Mouse (Mus musculus) hindbrain, postnatal 0 days (tissue): Measurements from ENCODE around the gene Aox1. TPM values are rescaled to one million over a fixed set of nuclear protein-coding genes. Genes with fewer than 3 reads are reported as not detected.

Experiments
- ATAC-seq: fragments of 200-750 bp; cut with Nextera tagmentation; 2 replicates; pipeline ENCODE4 v1.8.0; 2017; ENCODE audit warnings: mild to moderate bottlenecking, moderate TSS enrichment, moderate library complexity
- DNase-seq: peaks from one replicate; pipeline ENCODE4 v3.0.0-alpha.2; 2015; ENCODE audit warnings: low spot score
- H3K27ac ChIP-seq: fragments of 300-500 bp; sonication (generic); 2 replicates; pipeline ENCODE4 v1.5.1; 2014; ENCODE audit warnings: mild to moderate bottlenecking
- H3K27me3 ChIP-seq: fragments of 300-500 bp; sonication (generic); 2 replicates; pipeline ENCODE4 v1.6.1; 2014; ENCODE audit warnings: low read length, mixed read lengths; ENCODE audit not compliant: insufficient read depth
- H3K36me3 ChIP-seq: fragments of 300-500 bp; sonication (generic); 2 replicates; pipeline ENCODE4 v1.6.1; 2014; ENCODE audit warnings: low read length, mixed read lengths; ENCODE audit not compliant: insufficient read depth
- H3K4me1 ChIP-seq: fragments of 300-500 bp; sonication (generic); 2 replicates; pipeline ENCODE4 v1.6.1; 2014; ENCODE audit warnings: antibody characterized with exemption, low read length, mixed read lengths; ENCODE audit not compliant: insufficient read depth
- H3K4me2 ChIP-seq: fragments of 300-500 bp; sonication (generic); 2 replicates; pipeline ENCODE4 v1.6.1; 2014; ENCODE audit warnings: low read depth, mild to moderate bottlenecking, low read length, moderate library complexity, mixed read lengths
- H3K4me3 ChIP-seq: fragments of 300-500 bp; sonication (generic); 2 replicates; pipeline ENCODE4 v1.5.1; 2014; ENCODE audit warnings: low read length
- H3K9ac ChIP-seq: fragments of 300-500 bp; sonication (generic); replicated peaks from 2 replicates; pipeline ENCODE4 v1.6.1; 2014; ENCODE audit warnings: mild to moderate bottlenecking, low read length, moderate library complexity, mixed read lengths
- H3K9me3 ChIP-seq: fragments of 300-500 bp; sonication (generic); 2 replicates; pipeline ENCODE4 v1.6.1; 2016; ENCODE audit warnings: low read length, mixed read lengths
- CTCF ChIP-seq: IDR thresholded peaks from 2 replicates; pipeline ENCODE4 v1.5.1; 2016; ENCODE audit warnings: antibody characterized with exemption, control low read depth, low read depth
- WGBS: fragments of 180-500 bp; shearing (Covaris S2); extraction: QIAGEN DNeasy Blood & Tissue Kit; methylation state at CpG from one replicate; pipeline ENCODE4 v1.1.7; 2014; 5-methylcytosine and 5-hydroxymethylcytosine counted together
- polyA plus RNA-seq: library from polyadenylated mRNA; unstranded; fragments of >200 nt; fragmentation: Nextera tagmentation; extraction: Ambion mirVana; gene quantifications from 2 replicates; pipeline ENCODE4 v1.2.1, GENCODE M21; 2015
- total RNA-seq: library from RNA; depleted of rRNA; stranded (reverse); fragments of >200 nt; gene quantifications from 2 replicates; pipeline ENCODE4 v1.2.3, GENCODE M21; 2014

The Aox1 gene
- total and polyA plus RNA-seq, 2 experiments from 2014 or later: 0.41 to 0.89 TPM

GRCm38 (mm10) chr1:58081356-58081755 lies 51.6 kb downstream of the Aox1 start:
- no peak overlapping the region for H3K4me3 ChIP-seq
- no peaks in the 10 kb centered on the region for H3K27me3 ChIP-seq
- WGBS: 81% methylated on average over 5 of the region's 5 CpGs
- H3K4me1 ChIP-seq: no peaks in the 10 kb centered on the region
- ATAC-seq (no peak), DNase-seq (no peak)
- H3K9ac ChIP-seq: no peak overlapping the region
- TF ChIP-seq CTCF: no peak
- H3K4me2 ChIP-seq: no peak overlapping the region
- H3K27ac ChIP-seq: no peak overlapping the region
- no peaks in the 10 kb centered on the region for H3K9me3 ChIP-seq
- no peaks in the 10 kb centered on the region for H3K36me3 ChIP-seq

GRCm38 (mm10) chr1:58089316-58089715 lies 59.6 kb downstream of the Aox1 start:
- ATAC-seq (no peak), DNase-seq (no peak)
- Histone ChIP-seq H3K9ac (no peak overlapping the region), H3K4me2 (no peak overlapping the region), H3K36me3 (no peaks in the 10 kb centered on the region), H3K4me3 (no peak overlapping the region), H3K27me3 (no peaks in the 10 kb centered on the region), H3K9me3 (no peaks in the 10 kb centered on the region), H3K4me1 (no peaks in the 10 kb centered on the region), H3K27ac (no peak overlapping the region)
- 0 out of 2 replicates have a peak, but pooled peaks have one; percentile 12 for TF ChIP-seq CTCF
- 57% methylated on average over 5 of the region's 5 CpGs for WGBS

GRCm38 (mm10) chr1:58090191-58090590 lies 60.5 kb downstream of the Aox1 start:
- 83% methylated on average over 4 of the region's 4 CpGs for WGBS

GRCm38 (mm10) chr1:58091213-58091612 lies 61.5 kb downstream of the Aox1 start:
- Histone ChIP-seq H3K27me3 (no peaks in the 10 kb centered on the region), H3K9ac (no peak overlapping the region), H3K4me3 (no peak overlapping the region), H3K27ac (no peak overlapping the region), H3K4me2 (no peak overlapping the region), H3K36me3 (no peaks in the 10 kb centered on the region), H3K9me3 (no peaks in the 10 kb centered on the region), H3K4me1 (no peaks in the 10 kb centered on the region)
- no peak for TF ChIP-seq CTCF
- ATAC-seq: no peak
- DNase-seq: no peak
- WGBS: 72% methylated on average over 3 of the region's 3 CpGs

More at GRCm38 (mm10) chr1:58090191-58090590, 60.5 kb downstream of the Aox1 start:
- H3K4me1 ChIP-seq: no peaks in the 10 kb centered on the region
- H3K27ac ChIP-seq: no peak overlapping the region
- H3K9ac ChIP-seq: no peak overlapping the region
- no peak for TF ChIP-seq CTCF
- no peaks in the 10 kb centered on the region for H3K36me3 ChIP-seq
- no peak overlapping the region for H3K4me2 ChIP-seq
- H3K27me3 ChIP-seq: no peaks in the 10 kb centered on the region
- H3K9me3 ChIP-seq: no peaks in the 10 kb centered on the region
- no peak for ATAC-seq
- no peak overlapping the region for H3K4me3 ChIP-seq
- no peak for DNase-seq

- TF ChIP-seq CTCF: no peak
- 84% methylated on average over 2 of the region's 2 CpGs for WGBS
- no peak overlapping the region for H3K27ac ChIP-seq
- no peak overlapping the region for H3K4me2 ChIP-seq
- no peaks in the 10 kb centered on the region for H3K9me3 ChIP-seq
- no peaks in the 10 kb centered on the region for H3K27me3 ChIP-seq
- DNase-seq: no peak
- H3K4me3 ChIP-seq: no peak overlapping the region
- ATAC-seq: no peak
- H3K36me3 ChIP-seq: no peaks in the 10 kb centered on the region
- H3K4me1 ChIP-seq: no peaks in the 10 kb centered on the region
- no peak overlapping the region for H3K9ac ChIP-seq
Measured at GRCm38 (mm10) chr1:58091992-58092560, 62.3 kb downstream of the Aox1 start.

- Histone ChIP-seq H3K4me3 (no peak overlapping the region), H3K27ac (no peak overlapping the region), H3K9me3 (no peaks in the 10 kb centered on the region), H3K27me3 (no peaks in the 10 kb centered on the region), H3K9ac (no peak overlapping the region), H3K4me1 (no peaks in the 10 kb centered on the region), H3K4me2 (no peak overlapping the region), H3K36me3 (no peaks in the 10 kb centered on the region)
- TF ChIP-seq CTCF: no peak
- ATAC-seq: no peak
- 91% methylated on average over 6 of the region's 6 CpGs for WGBS
- no peak for DNase-seq
Measured at GRCm38 (mm10) chr1:58097338-58097737, 67.6 kb downstream of the Aox1 start.

- no peaks in the 10 kb centered on the region for H3K36me3 ChIP-seq
- H3K9me3 ChIP-seq: no peaks in the 10 kb centered on the region
- DNase-seq: no peak
- H3K27me3 ChIP-seq: no peaks in the 10 kb centered on the region
- no peak overlapping the region for H3K9ac ChIP-seq
- no peak overlapping the region for H3K4me2 ChIP-seq
- no peak overlapping the region for H3K27ac ChIP-seq
- H3K4me1 ChIP-seq: no peaks in the 10 kb centered on the region
- no peak for ATAC-seq
- TF ChIP-seq CTCF: no peak
- H3K4me3 ChIP-seq: no peak overlapping the region
Measured at GRCm38 (mm10) chr1:58099119-58099518, 69.4 kb downstream of the Aox1 start.
